Mouse (Mus musculus): ENCODE measurements at regions not wholly inside any gene's neighbourhood (a gene's known extent, or its start where the extent isn't known, plus 50 kb on each side); places are given as distances from the start of the nearest gene placed in this dataset.

DNA sequence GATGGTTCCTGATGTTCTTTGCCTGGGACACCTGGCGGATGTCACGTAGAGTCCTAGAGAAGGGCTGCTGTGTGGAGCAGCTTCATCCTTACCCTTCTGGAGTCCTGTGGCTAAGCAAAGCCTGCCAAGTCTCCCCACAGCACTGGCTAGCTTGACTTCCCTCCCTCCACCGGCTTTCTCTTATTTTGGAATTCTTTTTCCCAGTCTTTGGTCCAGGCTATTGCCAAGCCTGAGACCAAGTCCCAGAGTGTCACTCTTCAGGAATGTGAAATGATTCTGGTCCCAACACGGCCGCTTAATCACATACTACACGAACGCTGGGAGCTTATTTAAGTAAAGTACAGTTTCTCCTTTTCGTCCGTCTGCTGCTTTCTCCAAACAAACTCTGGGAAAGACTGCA is 146.4 kb downstream of the Fndc1 start:
- peak; percentile 60 for DNase-seq

DNA sequence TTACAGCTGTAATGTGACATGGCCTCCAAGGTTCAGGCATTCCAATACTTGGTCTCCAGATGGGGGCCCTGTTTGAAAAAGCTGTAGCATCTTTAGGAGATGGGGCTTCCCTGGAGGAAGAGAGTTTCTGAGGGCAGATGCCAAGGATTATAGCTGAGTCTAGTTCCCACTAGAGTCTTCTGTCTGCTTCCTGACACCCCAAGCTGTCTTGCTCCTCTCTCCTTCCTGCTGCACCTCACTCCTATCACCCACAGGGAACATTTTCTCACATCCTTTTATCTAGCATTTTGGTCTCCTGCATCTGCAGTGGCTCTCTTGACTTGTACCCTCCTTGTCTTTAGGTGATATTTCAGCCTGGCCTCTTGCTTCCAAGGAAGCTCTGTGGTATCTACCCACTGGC is 147.3 kb downstream of the Fndc1 start:
- DNase-seq = no peak

DNA sequence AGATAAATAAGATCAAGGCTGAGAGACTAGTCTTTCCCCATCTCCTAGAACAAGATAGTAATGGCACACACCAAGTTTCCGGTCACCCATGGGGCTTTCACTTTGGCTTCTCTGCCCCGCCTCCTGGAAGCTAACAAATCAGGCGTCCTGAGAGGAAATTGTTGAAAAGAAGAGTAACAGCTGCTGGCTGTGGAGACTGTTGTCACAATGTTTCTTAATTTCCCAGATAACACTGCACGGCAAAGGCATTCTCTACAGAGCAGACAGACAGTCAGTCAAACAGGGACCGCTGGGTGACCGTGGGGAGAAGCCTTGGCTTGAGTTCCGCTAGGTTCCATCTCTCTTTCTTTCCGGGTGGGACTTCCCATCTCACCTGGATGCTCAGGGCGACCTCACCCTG is 148.2 kb downstream of the Fndc1 start:
- DNase-seq = peak; percentile 46

DNA sequence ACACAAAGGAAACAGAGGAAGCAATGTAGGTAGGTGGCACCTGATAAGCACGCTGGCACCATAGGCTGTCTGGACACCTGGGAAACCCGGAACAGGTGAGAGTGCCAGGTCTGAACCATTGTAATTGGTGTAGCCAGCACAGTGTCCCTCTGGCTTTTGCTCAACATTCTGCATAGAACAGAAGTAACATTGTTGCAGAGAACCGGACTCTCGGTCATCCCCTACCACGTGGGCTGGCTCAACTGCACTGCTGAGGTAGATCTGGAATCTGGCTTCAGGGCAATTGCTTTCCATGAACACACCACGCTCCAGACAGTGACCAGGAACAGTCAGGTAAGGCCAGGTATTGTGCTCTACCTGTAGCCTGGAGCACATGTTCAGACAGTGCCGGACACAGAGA is 149.3 kb downstream of the Fndc1 start:
- DNase-seq = no peak

DNA sequence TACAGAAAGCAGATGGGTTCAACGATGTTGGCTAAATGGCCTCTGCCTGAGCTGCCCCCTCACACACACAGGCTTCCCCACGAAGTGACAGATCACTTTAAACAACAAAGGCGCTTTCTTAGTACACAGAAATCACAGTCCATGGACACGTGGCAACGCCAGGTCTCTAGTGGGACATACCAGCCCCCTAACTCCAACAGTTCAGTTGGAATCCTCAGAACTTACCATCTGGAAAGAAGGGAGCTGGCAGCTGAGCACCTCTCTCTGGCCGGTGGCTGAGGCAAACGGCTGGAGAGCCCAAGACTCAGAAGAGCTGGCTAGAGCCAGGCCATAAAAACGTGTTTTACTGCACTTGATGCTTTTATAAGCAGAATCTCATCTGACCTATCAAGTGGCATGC is 149.8 kb downstream of the Fndc1 start:
- no peak for DNase-seq

DNA sequence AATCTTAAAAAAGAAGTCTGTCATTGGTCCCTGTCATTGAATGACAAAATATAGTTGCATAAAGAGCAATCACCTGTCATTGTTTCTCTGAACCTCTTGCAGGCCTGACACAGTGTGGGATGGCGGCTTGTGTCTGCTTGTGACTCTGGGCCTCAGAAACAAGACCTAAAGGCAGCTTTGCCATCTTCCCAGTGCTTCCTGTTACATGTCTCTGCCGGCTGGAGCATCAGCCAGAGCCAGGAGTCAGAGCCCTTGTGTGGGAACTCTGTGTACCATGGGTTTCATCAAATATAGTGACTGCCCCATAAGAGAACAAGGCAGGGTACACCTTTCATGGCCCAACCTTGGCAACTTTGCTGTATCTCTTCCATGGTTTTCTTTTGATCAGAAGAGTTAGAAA is 150.3 kb downstream of the Fndc1 start:
- DNase-seq = no peak

DNA sequence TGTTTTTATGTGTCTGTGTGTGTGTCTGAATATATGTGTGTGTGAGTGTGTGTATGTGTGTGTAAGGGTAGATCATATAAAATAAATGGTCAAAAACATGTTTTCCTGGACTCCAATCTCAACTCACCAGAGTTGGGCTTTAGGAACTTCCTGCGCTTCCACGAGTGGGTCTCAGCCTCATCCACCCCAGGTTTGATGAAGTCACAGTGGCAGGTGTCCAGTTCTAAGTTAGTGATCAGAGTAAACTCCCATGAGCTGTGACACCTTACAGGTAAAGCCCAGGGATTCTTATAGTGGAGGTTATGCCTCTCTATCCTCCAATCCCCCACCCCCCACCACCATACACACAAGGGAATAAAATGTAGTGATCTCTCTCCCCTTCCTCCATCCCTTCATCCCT is 152.6 kb downstream of the Fndc1 start:
- DNase-seq = no peak

DNA sequence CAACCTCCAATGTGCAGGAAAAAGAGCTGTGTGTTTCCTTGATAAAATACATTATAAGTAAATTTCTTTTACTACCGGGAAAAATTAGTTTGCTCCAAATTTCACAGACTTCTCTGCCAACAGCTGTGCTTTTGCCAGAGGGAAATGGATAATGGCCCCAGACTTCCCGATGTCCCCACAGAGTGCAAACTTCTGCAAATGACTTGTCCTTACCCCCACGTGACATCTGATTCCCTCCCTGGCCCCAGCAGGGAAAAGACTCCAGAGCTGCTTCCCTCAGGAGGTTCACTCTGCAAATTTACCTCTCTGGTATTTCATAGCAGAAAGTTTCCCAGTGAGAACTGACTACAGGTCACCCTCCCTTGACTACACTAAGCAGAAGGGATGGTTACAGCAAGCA is 159.3 kb downstream of the Fndc1 start:
- DNase-seq = no peak

DNA sequence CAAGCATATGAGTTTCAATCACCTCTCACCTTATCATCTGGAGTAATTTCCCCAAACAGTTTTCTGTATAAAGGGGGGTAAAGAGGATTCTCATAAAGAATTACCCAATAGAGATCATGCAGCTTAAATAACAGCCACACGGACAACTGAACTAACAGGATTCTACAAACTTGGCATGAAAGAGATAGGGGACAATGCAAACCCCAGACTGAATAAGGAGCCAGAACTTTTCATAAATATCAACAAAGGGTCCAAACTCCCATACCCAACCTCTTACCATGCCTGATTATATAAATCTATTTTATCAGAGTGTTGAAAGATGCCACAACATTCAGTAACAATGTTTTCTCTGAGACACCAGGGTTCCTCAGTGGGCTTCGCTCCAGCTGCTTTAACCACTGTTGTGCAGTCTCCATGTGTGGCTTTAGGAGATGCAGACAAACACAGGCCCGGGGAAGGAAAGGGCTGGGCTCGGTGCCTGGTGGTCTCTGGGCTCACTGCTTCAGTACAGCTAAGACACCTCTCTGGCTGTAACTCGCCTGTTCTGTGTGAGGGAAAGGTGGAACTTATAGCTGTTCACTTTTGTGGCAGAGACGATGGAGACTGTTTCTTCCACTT is 160.2 kb downstream of the Fndc1 start:
- DNase-seq = peak; percentile 25

DNA sequence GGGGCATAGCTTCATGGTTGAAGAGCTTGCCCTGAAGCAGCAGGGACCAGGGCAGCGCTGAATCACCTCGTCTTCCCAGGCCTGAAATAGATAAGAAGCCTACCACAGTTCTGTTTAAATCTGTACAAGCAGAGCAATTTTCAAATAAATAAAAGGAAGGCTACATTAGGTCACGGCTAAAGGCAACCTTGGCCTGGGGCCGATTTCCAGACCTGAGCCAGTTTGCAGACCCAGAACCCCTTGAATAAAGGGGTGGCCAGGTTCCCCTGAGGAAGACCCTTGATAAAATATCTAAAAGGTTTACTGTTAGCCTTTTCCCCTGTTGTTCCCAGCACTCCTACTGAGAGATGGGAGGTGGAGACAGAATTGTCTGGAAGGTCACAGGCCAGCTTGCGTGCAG is 160.9 kb downstream of the Fndc1 start:
- DNase-seq = no peak

DNA sequence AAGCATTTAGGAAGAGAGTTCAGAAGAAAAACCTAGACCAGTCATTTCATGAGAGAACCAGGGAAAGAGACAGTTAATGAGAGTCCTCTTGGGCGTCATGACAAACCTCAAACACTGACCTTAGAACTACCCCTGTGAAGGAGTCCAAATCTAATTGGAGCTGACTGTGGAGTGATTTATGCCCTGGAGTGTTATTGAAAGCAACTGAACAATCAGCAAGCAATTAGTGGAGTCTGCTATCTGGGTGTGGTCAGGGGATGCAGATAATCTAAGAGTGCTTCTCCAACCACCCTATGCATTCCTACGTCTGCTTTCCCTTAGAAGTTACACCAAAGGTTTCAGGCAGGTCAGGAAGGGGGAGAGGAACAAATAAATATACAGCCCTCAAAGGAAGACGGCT is 161.4 kb downstream of the Fndc1 start:
- no peak for DNase-seq

DNA sequence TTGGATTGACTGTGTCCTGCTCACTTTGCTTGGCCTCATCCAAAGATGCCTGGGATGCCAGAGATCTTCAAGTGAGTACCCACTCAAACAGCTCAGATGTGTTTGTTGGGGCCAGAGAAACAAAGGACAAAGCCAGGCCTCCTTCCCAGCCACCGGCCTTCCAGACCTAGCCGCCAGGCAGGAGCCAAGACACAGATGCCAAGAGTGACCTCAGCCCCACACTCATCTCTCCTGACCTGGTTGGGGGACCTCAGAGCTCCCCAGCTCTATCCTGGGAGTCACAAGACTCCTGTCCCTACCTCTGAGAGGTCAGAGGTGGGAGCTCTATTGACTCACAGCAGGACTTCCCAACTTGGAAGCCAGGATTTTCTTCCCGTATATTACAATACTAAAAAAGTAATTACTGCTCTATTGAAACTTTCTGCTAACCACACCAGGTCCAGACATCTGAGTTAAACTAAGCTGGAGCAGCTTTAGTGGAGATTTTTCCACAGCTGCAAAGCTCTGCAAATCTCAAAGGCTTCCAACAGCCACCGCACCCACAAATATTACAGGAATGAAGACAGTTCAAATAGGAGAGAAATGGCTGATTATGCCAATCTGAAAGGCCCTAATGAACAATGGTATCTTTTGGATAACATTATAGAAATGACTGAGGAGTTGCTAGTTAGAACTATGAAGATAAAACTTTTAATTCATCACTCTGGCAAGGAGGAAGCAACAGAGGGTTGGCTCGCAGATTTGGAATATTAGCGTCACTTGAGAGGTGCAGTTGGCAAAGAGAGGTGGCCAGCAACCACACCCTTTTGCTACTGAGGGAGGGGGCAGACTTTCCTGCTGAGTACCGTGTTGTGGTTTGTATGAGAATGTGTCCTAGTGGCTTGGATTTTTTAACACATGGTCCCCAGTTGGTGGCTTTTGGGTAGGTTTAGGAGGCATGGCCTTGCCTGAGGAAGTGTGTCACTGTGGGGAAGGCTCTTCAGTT is 162.9 kb downstream of the Fndc1 start:
- DNase-seq = peak; percentile 34

DNA sequence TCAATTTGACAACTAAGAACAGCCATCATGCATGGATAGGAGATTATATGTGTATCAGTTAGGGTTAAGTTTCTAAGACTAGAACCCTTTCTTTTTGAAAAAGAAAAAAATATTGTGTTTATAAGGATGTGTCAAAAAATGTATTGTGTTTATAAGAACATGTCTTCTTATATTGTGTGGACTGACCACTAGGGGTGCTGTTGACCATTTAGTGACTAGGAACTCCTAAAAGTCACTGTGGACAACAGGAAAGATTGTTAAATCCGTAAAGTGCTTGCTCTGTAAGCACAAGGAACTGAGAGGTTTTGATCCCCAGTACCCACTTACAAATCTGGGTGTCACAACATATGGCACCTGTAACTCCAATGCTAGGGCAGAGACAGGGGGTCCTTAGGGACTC is 170.6 kb downstream of the Fndc1 start:
- peak; percentile 45 for DNase-seq

DNA sequence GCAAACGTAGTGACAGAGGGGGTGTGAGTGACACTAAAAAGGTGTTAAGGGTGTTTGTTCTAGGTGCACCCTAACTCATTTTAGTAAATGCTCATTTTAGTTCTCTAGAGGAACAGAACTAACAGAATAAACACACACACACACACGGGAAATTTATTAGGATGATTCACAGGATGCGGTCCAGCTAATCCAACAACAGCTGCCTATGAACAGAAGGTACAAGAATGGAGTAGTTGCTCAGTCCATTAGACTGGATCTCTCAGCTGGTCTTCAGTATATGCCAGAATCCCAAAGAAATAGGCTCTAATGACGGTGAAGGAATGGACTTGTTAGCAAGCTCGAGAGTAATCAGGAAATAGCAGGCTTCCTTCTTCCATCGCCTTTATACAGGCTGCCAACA is 171.1 kb downstream of the Fndc1 start:
- no peak for DNase-seq

DNA sequence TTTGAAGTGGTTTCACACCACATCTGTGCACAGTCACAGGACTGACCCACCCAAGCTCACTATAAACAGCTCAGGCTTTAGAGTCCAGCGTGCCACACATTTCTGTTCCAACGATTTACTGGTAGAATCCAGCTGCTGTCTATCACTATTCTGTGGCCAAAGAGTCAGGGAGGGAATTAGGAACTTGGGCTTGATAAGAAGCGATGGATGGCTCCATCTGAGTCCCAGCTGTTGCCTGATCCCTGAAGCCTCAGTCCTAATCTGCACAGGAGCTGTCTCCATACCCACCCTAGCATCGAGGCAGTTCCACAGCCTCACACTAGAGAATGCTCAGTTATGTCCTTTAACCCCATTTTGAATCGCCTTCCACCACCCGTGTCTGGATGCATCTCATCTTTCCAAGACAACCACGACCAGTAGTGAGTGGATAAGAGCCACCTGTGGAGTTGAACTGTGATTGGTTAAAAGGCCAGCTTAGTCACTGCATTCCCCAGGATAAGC is 173.0 kb downstream of the Fndc1 start:
- DNase-seq = peak; percentile 49

DNA sequence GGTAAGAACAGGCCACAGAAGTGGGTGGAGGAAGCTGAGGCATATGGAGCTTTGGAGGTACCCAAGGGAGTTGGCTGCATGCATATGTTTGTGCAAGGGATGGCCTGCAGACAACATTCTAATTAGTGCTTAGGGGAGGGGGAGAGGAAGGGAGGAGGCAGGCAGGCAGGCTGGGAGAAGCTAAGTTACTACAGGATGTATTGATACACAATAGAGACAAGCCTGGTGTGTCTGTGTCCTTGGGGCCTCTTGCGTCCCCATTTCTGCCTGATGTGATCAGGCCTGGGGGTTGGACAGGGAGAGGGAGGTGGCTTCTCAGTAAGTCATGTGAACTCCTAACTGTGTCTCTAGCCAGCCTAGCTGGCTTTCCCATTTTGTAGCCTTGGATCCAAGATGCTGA is 175.1 kb downstream of the Fndc1 start:
- DNase-seq = no peak

DNA sequence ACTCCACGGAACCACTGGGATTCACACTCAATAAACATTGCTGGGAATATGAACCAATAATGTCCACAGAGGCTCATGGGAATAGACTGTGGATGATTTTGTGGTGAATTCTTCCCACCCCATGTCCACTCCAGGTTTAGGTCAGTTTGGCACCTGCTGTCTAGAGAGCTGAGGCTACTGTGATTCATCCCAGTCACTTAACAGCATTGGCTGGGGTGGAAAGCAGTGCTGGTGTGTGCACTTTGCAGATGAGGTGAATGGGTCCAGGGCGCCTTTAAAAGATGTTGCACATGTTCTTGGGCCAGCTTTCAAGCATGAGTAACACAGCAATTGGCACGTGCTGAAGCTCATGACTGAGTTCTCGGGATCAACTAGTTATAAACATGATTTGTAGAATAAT is 176.7 kb downstream of the Fndc1 start:
- DNase-seq = no peak

DNA sequence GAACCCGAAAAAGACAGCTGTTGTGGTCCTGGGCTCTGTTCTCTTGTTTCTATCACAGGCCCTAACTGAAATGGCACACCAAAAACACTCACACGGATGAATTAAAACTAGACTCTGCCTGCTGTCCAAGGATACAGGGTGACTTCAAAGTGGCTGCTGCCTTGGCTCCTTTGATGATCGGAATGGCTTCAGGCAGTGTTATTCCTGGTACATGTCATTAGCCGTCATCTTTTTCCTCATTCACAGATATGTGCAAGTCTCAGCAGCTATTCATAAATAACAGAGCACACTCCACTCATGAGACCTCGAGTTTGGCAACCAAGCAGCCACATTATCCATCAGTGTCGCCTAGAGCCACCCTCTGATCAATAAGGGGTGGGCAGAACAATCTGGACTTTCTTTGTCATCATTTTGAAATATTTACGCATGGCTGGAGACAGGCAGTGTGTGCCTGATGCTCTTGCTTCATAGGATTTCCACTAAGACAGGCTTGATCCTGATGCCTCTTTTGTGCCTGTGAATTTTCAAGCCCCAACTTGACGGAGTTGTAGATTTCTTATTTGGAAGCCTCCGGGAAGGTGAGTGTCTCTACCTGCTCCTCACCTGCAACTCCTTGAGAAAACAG is 182.1 kb downstream of the Fndc1 start:
- no peak for DNase-seq

DNA sequence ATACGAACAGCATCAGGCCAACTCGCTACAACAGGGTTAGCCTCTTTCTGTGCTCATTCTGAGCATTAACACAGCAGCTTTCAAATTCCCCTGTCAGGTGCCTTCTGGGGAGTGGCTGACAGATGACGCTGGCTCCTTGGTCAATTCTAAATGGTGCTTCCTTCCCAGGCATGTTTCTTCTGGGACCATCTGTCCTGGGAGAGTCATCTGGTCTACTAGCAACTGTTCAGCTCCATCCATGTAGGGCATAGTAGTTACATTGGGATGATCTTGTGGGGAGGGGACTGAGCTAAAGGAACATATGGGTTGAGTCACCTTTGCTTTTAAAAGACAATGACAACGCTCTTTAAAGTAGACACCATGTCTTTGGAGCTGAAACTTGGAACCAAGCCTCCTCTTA is 183.5 kb downstream of the Fndc1 start:
- no peak for DNase-seq

DNA sequence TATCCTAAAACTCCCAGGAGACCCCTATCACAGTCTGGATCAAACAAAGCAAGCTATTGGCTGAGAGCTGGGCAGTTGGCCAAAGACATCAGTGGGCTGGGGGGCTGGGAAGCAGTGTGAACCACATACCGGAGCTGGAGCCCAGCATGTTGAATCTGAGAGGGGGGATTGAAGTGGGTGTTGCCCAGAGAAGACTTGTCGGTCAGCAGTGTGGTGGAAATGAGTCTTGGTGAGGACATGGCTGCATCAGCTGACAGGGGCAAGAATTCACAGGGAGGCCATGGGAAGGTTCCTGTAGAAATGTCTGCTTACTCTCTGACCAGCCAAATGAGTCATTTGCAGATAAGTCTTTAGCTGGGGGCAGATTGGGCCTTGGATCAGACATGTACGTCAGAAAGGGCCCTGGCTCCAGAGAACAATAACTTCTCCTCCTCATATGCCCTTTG is 184.6 kb downstream of the Fndc1 start:
- DNase-seq = peak; percentile 49

DNA sequence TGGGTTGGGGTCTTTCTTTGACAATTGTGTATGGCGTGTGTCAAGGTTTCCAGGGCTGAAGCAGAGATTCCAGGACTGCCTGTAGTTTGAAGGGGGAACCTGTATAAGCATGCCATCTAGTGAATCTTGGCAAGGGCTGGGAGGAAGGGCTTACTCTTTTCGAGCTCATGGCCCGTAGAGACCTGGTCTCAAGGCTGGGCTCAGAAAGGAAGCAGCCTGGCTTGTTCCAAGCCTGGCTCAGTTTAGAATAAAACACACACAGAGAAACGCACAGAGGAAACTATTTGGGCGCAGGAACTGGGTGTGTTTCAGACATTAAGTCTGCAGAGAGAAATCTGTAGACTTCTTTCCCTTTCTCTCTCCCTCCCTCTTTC is 192.8 kb downstream of the Fndc1 start:
- peak; percentile 14 for DNase-seq

DNA sequence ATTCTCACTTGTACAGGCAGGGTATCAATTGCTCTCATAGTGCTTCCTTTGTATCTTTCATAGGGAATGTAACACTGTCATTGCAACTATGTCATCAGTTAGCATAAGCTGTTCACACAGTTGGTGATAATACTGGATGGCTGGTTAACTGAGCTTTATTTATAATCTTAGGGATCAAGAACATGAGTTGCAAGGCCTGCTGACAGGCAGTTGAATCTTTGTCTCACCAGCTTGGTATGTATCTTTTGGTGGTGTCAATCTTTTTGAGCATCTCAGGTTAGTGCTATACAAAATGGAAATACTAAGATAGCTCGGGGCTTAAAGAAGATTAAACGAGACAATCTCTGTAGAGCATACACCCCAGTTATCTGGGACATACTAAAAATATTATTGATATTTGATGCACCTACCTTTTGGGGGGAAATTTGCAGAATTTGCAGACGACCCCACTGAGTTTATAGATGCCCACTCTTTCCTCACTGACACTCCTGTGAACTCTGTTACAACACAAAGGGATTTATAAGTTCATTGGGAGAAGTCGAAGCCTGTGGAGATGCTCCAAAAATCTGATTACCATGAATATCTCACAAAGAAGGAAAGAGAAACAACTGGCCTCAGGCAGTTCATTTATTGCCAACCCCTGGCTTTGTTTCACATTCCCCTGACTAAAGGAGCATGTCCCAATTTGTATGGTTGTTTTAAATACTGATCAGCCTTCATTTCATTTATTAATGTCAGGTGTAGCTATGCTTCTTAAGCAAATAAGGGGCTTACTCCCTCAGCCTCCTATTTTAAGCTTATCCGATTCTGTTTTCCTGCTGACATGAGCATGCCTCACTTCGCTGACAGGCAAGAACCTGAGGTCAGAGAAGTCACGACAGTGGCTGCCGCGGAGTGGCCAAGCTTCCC is 193.5 kb downstream of the Fndc1 start:
- DNase-seq = no peak

DNA sequence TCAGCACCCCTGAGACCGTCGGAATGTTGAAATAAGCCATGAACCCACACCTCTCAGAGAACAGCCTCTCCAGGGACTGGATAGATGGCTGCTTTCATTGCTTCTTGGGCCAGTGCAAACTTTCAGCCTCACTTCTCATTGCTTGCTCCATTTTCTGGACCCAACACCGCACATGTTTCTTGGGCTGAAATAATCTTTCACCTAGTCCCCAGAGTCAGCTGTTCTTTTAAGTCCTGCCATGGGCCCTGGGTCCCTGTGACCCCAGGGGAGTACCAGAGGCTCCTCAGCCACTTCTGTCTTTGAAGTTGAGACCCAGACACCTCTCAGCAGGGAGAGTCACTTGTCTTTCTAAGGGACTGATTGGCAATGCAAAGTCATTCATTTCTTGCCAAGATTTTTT is 201.4 kb downstream of the Fndc1 start:
- DNase-seq = no peak
